Mouse (Mus musculus): Measurements from ENCODE around the gene Kirrel. TPM values are rescaled to one million over a fixed set of nuclear protein-coding genes. Genes with fewer than 3 reads are reported as not detected.
A peak's percentile ranks its signal among the peaks of the same experiment; 100 is the strongest.

Kirrel gene
- polyA plus RNA-seq, 1 experiment from 2014 or later: 5.6 TPM

DNA sequence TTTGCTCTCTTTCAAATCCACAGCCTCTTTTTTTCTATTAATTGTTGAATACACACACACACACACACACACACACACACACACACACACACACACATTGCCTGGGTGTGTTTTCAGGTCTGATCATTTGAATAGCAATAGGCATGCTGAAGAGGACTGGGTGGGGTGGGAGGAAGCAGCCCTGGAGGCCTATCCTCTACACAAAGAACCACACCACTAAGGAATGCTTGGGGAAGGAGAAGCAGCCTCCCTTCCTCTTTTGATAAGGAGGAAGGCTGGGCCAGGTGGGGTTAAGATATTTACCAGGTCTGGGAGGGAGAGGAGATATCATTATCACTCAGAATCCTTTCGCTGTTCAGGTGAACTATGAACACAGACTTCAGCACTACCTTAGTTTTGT lies 19.2 kb upstream of the Kirrel start:
- H3K9me3 ChIP-seq (replicated peaks; ENCODE audit: control insufficient read depth, low read length, poor library complexity, severe bottlenecking): no peaks in the 10 kb centered on the region
- no peaks in the 10 kb centered on the region for H3K27me3 ChIP-seq (ENCODE audit: control insufficient read depth, insufficient read depth, low read depth, low read length)
- no peak overlapping the region for H3K9ac ChIP-seq (ENCODE audit: low read depth, low read length)
- H3K4me2 ChIP-seq (ENCODE audit: low read length): no peak overlapping the region
- ATAC-seq: no peak
- no peak overlapping the region for H3K4me3 ChIP-seq (ENCODE audit: low read depth, low read length)
- WGBS: 71% methylated on average over 1 of the region's 1 CpGs
- H3K27ac ChIP-seq (ENCODE audit: low read length): no peak overlapping the region
- H3K4me1 ChIP-seq (ENCODE audit: control insufficient read depth, insufficient read depth, low read length): no peaks in the 10 kb centered on the region
- no peaks in the 10 kb centered on the region for H3K36me3 ChIP-seq (ENCODE audit: control insufficient read depth, insufficient read depth, low read length)

DNA sequence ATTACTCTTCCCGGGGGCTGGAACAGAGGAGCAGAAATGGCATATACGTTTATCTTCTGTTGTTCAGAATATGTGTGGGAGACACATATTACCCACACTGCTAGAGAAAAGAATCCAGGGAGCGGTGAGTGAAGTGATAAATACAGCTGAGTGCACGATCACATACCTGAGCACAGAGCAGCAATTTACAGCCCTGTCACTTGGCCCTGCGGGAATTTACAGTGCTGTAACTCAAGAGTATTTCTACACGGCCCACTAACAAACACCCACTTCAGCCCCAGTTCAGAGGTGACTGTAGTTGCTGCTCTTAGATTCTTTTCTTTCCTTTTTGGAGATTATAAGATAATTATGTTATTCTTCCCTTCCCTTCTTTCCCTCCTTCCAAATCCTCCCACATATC lies 18.8 kb upstream of the Kirrel start:
- Histone ChIP-seq H3K36me3 (ENCODE audit: control insufficient read depth, insufficient read depth, low read length) (no peaks in the 10 kb centered on the region), H3K4me2 (ENCODE audit: low read length) (no peak overlapping the region), H3K9ac (ENCODE audit: low read depth, low read length) (no peak overlapping the region), H3K4me1 (ENCODE audit: control insufficient read depth, insufficient read depth, low read length) (no peaks in the 10 kb centered on the region), H3K9me3 (replicated peaks; ENCODE audit: control insufficient read depth, low read length, poor library complexity, severe bottlenecking) (no peaks in the 10 kb centered on the region), H3K4me3 (ENCODE audit: low read depth, low read length) (no peak overlapping the region), H3K27ac (ENCODE audit: low read length) (no peak overlapping the region), H3K27me3 (ENCODE audit: control insufficient read depth, insufficient read depth, low read depth, low read length) (no peaks in the 10 kb centered on the region)
- no peak for ATAC-seq
- 69% methylated on average over 6 of the region's 6 CpGs for whole genome bisulfite sequencing

DNA sequence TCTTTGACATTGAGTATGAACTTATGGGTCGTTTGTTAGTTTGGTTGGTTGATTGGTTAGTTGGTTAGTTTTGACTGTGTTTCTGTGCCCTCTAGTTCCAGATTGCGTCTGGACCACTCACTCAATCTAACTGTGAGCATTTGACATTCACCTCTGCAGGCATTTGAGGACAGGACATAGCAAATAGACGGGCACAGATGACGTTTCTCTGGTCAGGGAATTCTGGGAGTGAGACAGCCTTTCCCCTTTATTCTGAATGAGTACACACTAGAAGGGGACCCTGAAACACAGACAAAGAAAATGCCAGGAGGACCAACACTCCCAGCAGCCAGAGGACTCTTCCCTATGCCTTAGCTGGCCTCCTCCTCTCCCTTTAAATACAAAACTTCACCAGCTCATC lies 2.1 kb upstream of the Kirrel start:
- Histone ChIP-seq H3K4me1 (ENCODE audit: control insufficient read depth, insufficient read depth, low read length) (peaks cover 22% of the 10 kb centered on the region), H3K36me3 (ENCODE audit: control insufficient read depth, insufficient read depth, low read length) (no peaks in the 10 kb centered on the region), H3K4me2 (ENCODE audit: low read length) (no peak overlapping the region), H3K27me3 (ENCODE audit: control insufficient read depth, insufficient read depth, low read depth, low read length) (peaks cover 2% of the 10 kb centered on the region; the same call in 1 of the 2 replicates), H3K9me3 (replicated peaks; ENCODE audit: control insufficient read depth, low read length, poor library complexity, severe bottlenecking) (no peaks in the 10 kb centered on the region), H3K4me3 (ENCODE audit: low read depth, low read length) (no peak overlapping the region), H3K27ac (ENCODE audit: low read length) (no peak overlapping the region), H3K9ac (ENCODE audit: low read depth, low read length) (no peak overlapping the region)
- WGBS: 77% methylated on average over 4 of the region's 4 CpGs
- no peak for ATAC-seq

GRCm38 (mm10) chr3:87175438-87175815 lies 880 bp upstream of the Kirrel start:
- H3K9me3 ChIP-seq (replicated peaks; ENCODE audit: control insufficient read depth, low read length, poor library complexity, severe bottlenecking): no peaks in the 10 kb centered on the region
- H3K4me3 ChIP-seq (ENCODE audit: low read depth, low read length): peak overlapping the region; percentile 64

GRCm38 (mm10) chr3:87174769-87175437 lies 356 bp upstream of the Kirrel start:
- peaks cover 2% of the 10 kb centered on the region; the same call in 1 of the 2 replicates for H3K27me3 ChIP-seq (ENCODE audit: control insufficient read depth, insufficient read depth, low read depth, low read length)
- ATAC-seq: 0 out of 2 replicates have a peak, but pooled peaks have one; percentile 8
- 2% methylated on average over 23 of the region's 25 CpGs for WGBS
- H3K4me3 ChIP-seq (ENCODE audit: low read depth, low read length): peak overlapping the region; percentile 64
- no peaks in the 10 kb centered on the region for H3K36me3 ChIP-seq (ENCODE audit: control insufficient read depth, insufficient read depth, low read length)
- H3K4me1 ChIP-seq (ENCODE audit: control insufficient read depth, insufficient read depth, low read length): peaks cover 37% of the 10 kb centered on the region
- peak overlapping the region; percentile 75 for H3K9ac ChIP-seq (ENCODE audit: low read depth, low read length)
- H3K9me3 ChIP-seq (replicated peaks; ENCODE audit: control insufficient read depth, low read length, poor library complexity, severe bottlenecking): no peaks in the 10 kb centered on the region
- H3K4me2 ChIP-seq (ENCODE audit: low read length): peak overlapping the region; percentile 76
- H3K27ac ChIP-seq (ENCODE audit: low read length): peak overlapping the region; percentile 84

More at GRCm38 (mm10) chr3:87175438-87175815, 880 bp upstream of the Kirrel start:
- H3K27me3 ChIP-seq (ENCODE audit: control insufficient read depth, insufficient read depth, low read depth, low read length): peaks cover 2% of the 10 kb centered on the region; the same call in 1 of the 2 replicates
- 75% methylated on average over 3 of the region's 3 CpGs for WGBS
- H3K4me1 ChIP-seq (ENCODE audit: control insufficient read depth, insufficient read depth, low read length): peaks cover 33% of the 10 kb centered on the region
- H3K9ac ChIP-seq (ENCODE audit: low read depth, low read length): no peak overlapping the region; the same call in 1 of the 2 replicates
- peak overlapping the region; percentile 76 for H3K4me2 ChIP-seq (ENCODE audit: low read length)
- ATAC-seq: no peak
- no peaks in the 10 kb centered on the region for H3K36me3 ChIP-seq (ENCODE audit: control insufficient read depth, insufficient read depth, low read length)
- no peak overlapping the region for H3K27ac ChIP-seq (ENCODE audit: low read length)

DNA sequence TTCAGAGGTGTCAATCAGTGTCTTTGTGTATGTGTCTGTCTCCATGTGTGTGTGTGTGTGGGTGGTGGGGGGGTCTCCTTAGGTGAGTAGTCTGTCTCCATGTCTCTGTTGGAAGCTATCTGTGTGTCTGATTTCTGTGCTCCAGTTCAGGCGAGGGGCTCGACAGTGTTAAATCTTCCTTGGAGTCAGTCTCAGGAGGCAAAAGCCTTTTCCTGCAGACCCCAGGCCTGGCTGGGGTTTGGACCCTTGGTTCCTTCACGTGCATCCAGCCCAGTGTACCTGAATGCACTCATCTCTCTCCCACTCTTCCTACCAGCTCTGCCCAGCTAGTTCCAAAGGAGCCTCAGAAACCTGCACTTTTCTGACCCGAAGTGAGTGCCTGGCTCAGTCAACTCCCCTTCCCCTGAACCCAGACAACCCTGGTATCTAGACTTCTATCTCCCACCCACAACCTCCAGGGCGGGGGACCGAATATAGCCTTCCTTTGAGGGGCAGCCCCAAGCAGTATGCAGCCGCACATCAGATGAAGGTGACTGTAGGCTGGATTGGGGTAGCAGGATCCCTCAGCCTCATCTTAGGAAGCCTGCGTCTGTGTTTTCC lies 961 bp downstream of the Kirrel start:
- Histone ChIP-seq H3K4me3 (ENCODE audit: low read depth, low read length) (peak overlapping the region; percentile 64), H3K27ac (ENCODE audit: low read length) (peak overlapping the region; percentile 84), H3K9me3 (replicated peaks; ENCODE audit: control insufficient read depth, low read length, poor library complexity, severe bottlenecking) (no peaks in the 10 kb centered on the region), H3K4me2 (ENCODE audit: low read length) (peak overlapping the region; percentile 76), H3K4me1 (ENCODE audit: control insufficient read depth, insufficient read depth, low read length) (peaks cover 45% of the 10 kb centered on the region), H3K9ac (ENCODE audit: low read depth, low read length) (peak overlapping the region; percentile 75), H3K36me3 (ENCODE audit: control insufficient read depth, insufficient read depth, low read length) (no peaks in the 10 kb centered on the region), H3K27me3 (ENCODE audit: control insufficient read depth, insufficient read depth, low read depth, low read length) (peaks cover 2% of the 10 kb centered on the region; the same call in 1 of the 2 replicates)
- WGBS: 3% methylated on average over 8 of the region's 8 CpGs
- ATAC-seq: 0 out of 2 replicates have a peak, but pooled peaks have one; percentile 19

GRCm38 (mm10) chr3:87173103-87173444 lies 1.5 kb downstream of the Kirrel start:
- H3K36me3 ChIP-seq (ENCODE audit: control insufficient read depth, insufficient read depth, low read length): no peaks in the 10 kb centered on the region
- 5% methylated on average over 2 of the region's 2 CpGs for WGBS
- peak overlapping the region; percentile 84 for H3K27ac ChIP-seq (ENCODE audit: low read length)
- no peak for ATAC-seq
- H3K4me3 ChIP-seq (ENCODE audit: low read depth, low read length): peak overlapping the region; percentile 64
- H3K4me1 ChIP-seq (ENCODE audit: control insufficient read depth, insufficient read depth, low read length): peaks cover 50% of the 10 kb centered on the region
- H3K9ac ChIP-seq (ENCODE audit: low read depth, low read length): peak overlapping the region; percentile 75
- peak overlapping the region; percentile 76 for H3K4me2 ChIP-seq (ENCODE audit: low read length)
- H3K27me3 ChIP-seq (ENCODE audit: control insufficient read depth, insufficient read depth, low read depth, low read length): peaks cover 2% of the 10 kb centered on the region; the same call in 1 of the 2 replicates
- H3K9me3 ChIP-seq (replicated peaks; ENCODE audit: control insufficient read depth, low read length, poor library complexity, severe bottlenecking): no peaks in the 10 kb centered on the region

- Histone ChIP-seq H3K4me2 (ENCODE audit: low read length) (peak overlapping the region; percentile 76), H3K36me3 (ENCODE audit: control insufficient read depth, insufficient read depth, low read length) (no peaks in the 10 kb centered on the region), H3K4me1 (ENCODE audit: control insufficient read depth, insufficient read depth, low read length) (peaks cover 52% of the 10 kb centered on the region), H3K27me3 (ENCODE audit: control insufficient read depth, insufficient read depth, low read depth, low read length) (peaks cover 2% of the 10 kb centered on the region; the same call in 1 of the 2 replicates), H3K9me3 (replicated peaks; ENCODE audit: control insufficient read depth, low read length, poor library complexity, severe bottlenecking) (no peaks in the 10 kb centered on the region), H3K4me3 (ENCODE audit: low read depth, low read length) (peak overlapping the region; percentile 64), H3K9ac (ENCODE audit: low read depth, low read length) (peak overlapping the region; percentile 75), H3K27ac (ENCODE audit: low read length) (peak overlapping the region; percentile 84)
- ATAC-seq: peak; percentile 33
- WGBS: 3% methylated on average over 15 of the region's 15 CpGs
Observed at GRCm38 (mm10) chr3:87172351-87173102, 2.0 kb downstream of the Kirrel start.

All from midbrain, embryonic 16.5 days (tissue).